Mouse (Mus musculus) gastrocnemius, postnatal 36 days (tissue): ENCODE measurements around the gene Ing1. TPM values are rescaled to one million over a fixed set of nuclear protein-coding genes. Genes with fewer than 3 reads are reported as not detected.
"Not testable (repeated sequence)": the region's sequence is repeated elsewhere in the genome, so short reads cannot be mapped to it uniquely, and the experiment has no call there.

Experiments
- DNase-seq, 2 experiments: peaks; one replicate each; pipeline ENCODE4 v3.0.0; 2022
- intact Hi-C: fragments of 180-260 bp; cut with DNase I; formaldehyde crosslinking; loops from one replicate; pipeline ENCODE4 v1.15.1; 2025
- total RNA-seq, 2 experiments: library from RNA; stranded (reverse); gene quantifications; 2 replicates each; pipeline ENCODE4 v1.2.3; 2021

Ing1 gene
- total RNA-seq, 2 experiments from 2014 or later = 12.0 to 15.0 TPM

- intact Hi-C loops = loop anchor here (10.0 kb wide), 1 partner anchor 68 kb away; no protein-coding TSS in a partner anchor
- no peak for DNase-seq
Measured at GRCm38 (mm10) chr8:11547063-11547462, 8.3 kb upstream of the Ing1 start.

GRCm38 (mm10) chr8:11549706-11550105 is 5.7 kb upstream of the Ing1 start:
- intact Hi-C loops = loop anchor here (2.0 to 10.0 kb wide), 2 partner anchors 65 to 151 kb away; partner anchors contain the start of gene 1700016D06Rik
- no peak for DNase-seq

GRCm38 (mm10) chr8:11550281-11550948 is 5.0 kb upstream of the Ing1 start, which contains the start of gene Cars2:
Gene Cars2, minus strand, starts transcription at chr8:11550783.
- intact Hi-C loops = no loop called here
- DNase-seq = peak; percentile 90 to 91

GRCm38 (mm10) chr8:11551497-11551896 is 3.9 kb upstream of the Ing1 start:
- intact Hi-C loops, DNase-seq: not testable (repeated sequence)

GRCm38 (mm10) chr8:11552390-11552789 is 3.0 kb upstream of the Ing1 start:
- intact Hi-C loops = no loop called here

GRCm38 (mm10) chr8:11555720-11556591 is 585 bp downstream of the Ing1 start:
- intact Hi-C loops = no loop called here
- peak; percentile 96 to 98 for DNase-seq

More at GRCm38 (mm10) chr8:11552390-11552789, 3.0 kb upstream of the Ing1 start:
- DNase-seq = no peak

GRCm38 (mm10) chr8:11556691-11557423 is 1.5 kb downstream of the Ing1 start:
- DNase-seq = peak in 1 of 2 experiments; percentile 41
- intact Hi-C loops = no loop called here

GRCm38 (mm10) chr8:11557424-11557767 is 2.0 kb downstream of the Ing1 start:
- intact Hi-C loops = no loop called here
- DNase-seq = no peak

GRCm38 (mm10) chr8:11557768-11558629 is 2.6 kb downstream of the Ing1 start:
- DNase-seq = peak; percentile 94 to 96
- intact Hi-C loops = no loop called here

GRCm38 (mm10) chr8:11559511-11559910 is 4.1 kb downstream of the Ing1 start:
- intact Hi-C loops = no loop called here
- DNase-seq = no peak

GRCm38 (mm10) chr8:11560220-11560619 is 4.8 kb downstream of the Ing1 start:
- intact Hi-C loops = loop anchor here (5.0 kb wide), 1 partner anchor 37 kb away; no protein-coding TSS in a partner anchor
- no peak for DNase-seq

GRCm38 (mm10) chr8:11564236-11564635 is 8.9 kb downstream of the Ing1 start:
- intact Hi-C loops = loop anchor here (5.0 kb wide), 1 partner anchor 33 kb away; no protein-coding TSS in a partner anchor

GRCm38 (mm10) chr8:11564721-11565120 is 9.3 kb downstream of the Ing1 start:
- DNase-seq = no peak
- intact Hi-C loops = loop anchor here (5.0 kb wide), 1 partner anchor 33 kb away; no protein-coding TSS in a partner anchor

More at GRCm38 (mm10) chr8:11564236-11564635, 8.9 kb downstream of the Ing1 start:
- no peak for DNase-seq

GRCm38 (mm10) chr8:11568193-11568592 is 12.8 kb downstream of the Ing1 start:
- intact Hi-C loops, DNase-seq: not testable (repeated sequence)

GRCm38 (mm10) chr8:11569260-11570097 is 14.1 kb downstream of the Ing1 start:
- intact Hi-C loops = no loop called here
- no peak for DNase-seq

GRCm38 (mm10) chr8:11570742-11571141 is 15.4 kb downstream of the Ing1 start:
- intact Hi-C loops = no loop called here
- DNase-seq = no peak

- intact Hi-C loops = no loop called here
- no peak for DNase-seq
Measured at GRCm38 (mm10) chr8:11571950-11572349, 16.6 kb downstream of the Ing1 start.

GRCm38 (mm10) chr8:11572428-11572827 is 17.1 kb downstream of the Ing1 start:
- intact Hi-C loops = no loop called here
- DNase-seq = no peak
